12 mouse cellular contexts compared by ENCODE assay signal in genomic region chr4:55136283-55136682, GRCm38 (mm10).
DNase-seq lines count a peak whose midpoint lies in the region; ATAC-seq lines count a peak whose summit lies in the region.
"Had no signal": no experiment of that assay in that cellular context is flagged by ENCODE, and none has a peak within 500 bp of the region (broad histone marks: within the 10 kb centered on the region; RNA-seq: fewer than 3 reads in every experiment).

No protein-coding gene starts in this region.

- no peaks in the 10 kb centered on the region for H3K4me1 ChIP-seq in kidney, embryonic 15.5 days
- H3K4me1 ChIP-seq in hindbrain, embryonic 14.5 days (replicated peaks; ENCODE audit: control insufficient read depth, insufficient read depth, low read length): peaks cover 7% of the 10 kb centered on the region; the same call in 1 of the 2 replicates
- no peaks in the 10 kb centered on the region; the same call in 1 of the 2 replicates for H3K4me1 ChIP-seq in neural tube, embryonic 13.5 days (replicated peaks)
- H3K4me1 ChIP-seq: liver, embryonic 13.5 days had no signal

- no peak overlapping the region for H3K4me3 ChIP-seq in kidney, embryonic 15.5 days (replicated peaks)
- H3K4me3 ChIP-seq in hindbrain, embryonic 14.5 days (replicated peaks; ENCODE audit: low read length): no peak overlapping the region
- H3K4me3 ChIP-seq in neural tube, embryonic 13.5 days: no peak overlapping the region
- H3K4me3 ChIP-seq: liver, embryonic 13.5 days had no signal

- no peak; the same call in 1 of the 2 replicates for ATAC-seq in kidney, embryonic 15.5 days (replicated peaks; ENCODE audit: low FRiP score)
- ATAC-seq in hindbrain, embryonic 14.5 days (ENCODE audit: low FRiP score): peak; percentile 69; the same call in 1 of the 2 replicates
- no peak for ATAC-seq in neural tube, embryonic 13.5 days (ENCODE audit: low read depth)

- no peak overlapping the region for H3K9ac ChIP-seq in kidney, embryonic 15.5 days
- no peak overlapping the region for H3K9ac ChIP-seq in hindbrain, embryonic 14.5 days
- H3K9ac ChIP-seq in neural tube, embryonic 13.5 days: no peak overlapping the region
- H3K9ac ChIP-seq: liver, embryonic 13.5 days had no signal

- H3K36me3 ChIP-seq in kidney, embryonic 15.5 days: no peaks in the 10 kb centered on the region
- H3K36me3 ChIP-seq in hindbrain, embryonic 14.5 days (replicated peaks; ENCODE audit: control insufficient read depth, insufficient read depth): no peaks in the 10 kb centered on the region
- no peaks in the 10 kb centered on the region for H3K36me3 ChIP-seq in neural tube, embryonic 13.5 days
- H3K36me3 ChIP-seq: liver, embryonic 13.5 days had no signal

- WGBS in kidney, embryonic 15.5 days: 14% methylated on average over 9 of the region's 9 CpGs
- 7% methylated on average over 9 of the region's 9 CpGs for WGBS in hindbrain, embryonic 14.5 days
- 6% methylated on average over 9 of the region's 9 CpGs for WGBS in neural tube, embryonic 13.5 days

- no peaks in the 10 kb centered on the region for H3K9me3 ChIP-seq in kidney, embryonic 15.5 days (replicated peaks)
- H3K9me3 ChIP-seq in hindbrain, embryonic 14.5 days (ENCODE audit: control insufficient read depth, low read length): no peaks in the 10 kb centered on the region
- no peaks in the 10 kb centered on the region for H3K9me3 ChIP-seq in neural tube, embryonic 13.5 days
- H3K9me3 ChIP-seq: liver, embryonic 13.5 days had no signal

- peak overlapping the region; percentile 12; the same call in 1 of the 2 replicates for H3K4me2 ChIP-seq in kidney, embryonic 15.5 days
- no peak overlapping the region for H3K4me2 ChIP-seq in hindbrain, embryonic 14.5 days (replicated peaks)
- H3K4me2 ChIP-seq in neural tube, embryonic 13.5 days: peak overlapping the region; percentile 24; the same call in 1 of the 2 replicates
- H3K4me2 ChIP-seq: liver, embryonic 13.5 days had no signal

- DNase-seq in kidney, adult 9 months: no peak
- DNase-seq in ZHBTc4 (ENCODE audit: low read depth, low spot score): peak; percentile 86
- DNase-seq in hindbrain, embryonic 14.5 days (ENCODE audit: low spot score): peak; percentile 47
- DNase-seq in frontal cortex, postnatal 36 days (ENCODE audit: low spot score in 2 of 2): no peak
- DNase-seq in lung, postnatal 4 days: no peak
- no peak for DNase-seq in spleen, postnatal 36 days (ENCODE audit: low spot score in 2 of 2)
- DNase-seq: adrenal gland, postnatal 10 days; cerebellum, adult 18-20 months; liver, embryonic 13.5 days had no signal

- no peak overlapping the region for H3K27ac ChIP-seq in kidney, embryonic 15.5 days
- H3K27ac ChIP-seq in hindbrain, embryonic 14.5 days: no peak overlapping the region
- no peak overlapping the region for H3K27ac ChIP-seq in neural tube, embryonic 13.5 days (replicated peaks)
- H3K27ac ChIP-seq: liver, embryonic 13.5 days had no signal

- H3K27me3 ChIP-seq in kidney, embryonic 15.5 days: no peaks in the 10 kb centered on the region
- no peaks in the 10 kb centered on the region for H3K27me3 ChIP-seq in hindbrain, embryonic 14.5 days (ENCODE audit: control insufficient read depth, insufficient read depth, low read length)
- no peaks in the 10 kb centered on the region; the same call in 1 of the 2 replicates for H3K27me3 ChIP-seq in neural tube, embryonic 13.5 days
- H3K27me3 ChIP-seq: CH12.LX; liver, embryonic 13.5 days had no signal

Comparison
In these comparisons a context has a peak if more than half of its experiments do, and no peak if none do; other contexts are left out.
1. DNase-seq: peak in ZHBTc4 (single experiment) and hindbrain, embryonic 14.5 days (single experiment); none in kidney, adult 9 months (single experiment), frontal cortex, postnatal 36 days (0 of 2), lung, postnatal 4 days (0 of 2) and spleen, postnatal 36 days (0 of 2).